Mouse (Mus musculus): ENCODE data around the gene Svep1.

The Svep1 gene

DNA sequence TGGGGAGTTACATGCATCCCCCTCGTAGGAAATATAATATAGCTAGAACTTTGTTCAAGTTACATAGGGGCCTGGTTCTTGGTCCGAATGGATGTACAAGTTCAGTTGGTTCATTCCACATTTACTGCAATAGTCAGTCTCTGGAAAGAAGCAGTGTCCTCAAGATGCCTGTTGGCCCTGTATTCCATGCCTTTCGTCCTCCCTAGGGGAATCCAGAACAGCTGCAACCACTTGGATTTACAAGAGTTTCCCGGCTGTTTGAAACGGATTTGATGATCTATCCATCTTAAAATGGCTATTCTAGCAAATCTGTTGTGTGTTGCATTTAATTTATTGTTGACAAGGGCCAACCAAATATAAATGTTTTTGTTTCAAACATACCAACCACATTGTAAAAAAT, 36.2 kb downstream of the Svep1 start:
- no peak for DNase-seq (ENCODE audit: low spot score in 2 of 2)

GRCm38 (mm10) chr4:58169918-58170317, 36.7 kb downstream of the Svep1 start:
- no peak for DNase-seq (ENCODE audit: low spot score in 2 of 2)

GRCm38 (mm10) chr4:58168366-58168765, 38.3 kb downstream of the Svep1 start:
- no peak for DNase-seq (ENCODE audit: low spot score in 2 of 2)

GRCm38 (mm10) chr4:58165711-58166110, 40.9 kb downstream of the Svep1 start:
- DNase-seq (ENCODE audit: low spot score in 2 of 2), result no peak

DNA sequence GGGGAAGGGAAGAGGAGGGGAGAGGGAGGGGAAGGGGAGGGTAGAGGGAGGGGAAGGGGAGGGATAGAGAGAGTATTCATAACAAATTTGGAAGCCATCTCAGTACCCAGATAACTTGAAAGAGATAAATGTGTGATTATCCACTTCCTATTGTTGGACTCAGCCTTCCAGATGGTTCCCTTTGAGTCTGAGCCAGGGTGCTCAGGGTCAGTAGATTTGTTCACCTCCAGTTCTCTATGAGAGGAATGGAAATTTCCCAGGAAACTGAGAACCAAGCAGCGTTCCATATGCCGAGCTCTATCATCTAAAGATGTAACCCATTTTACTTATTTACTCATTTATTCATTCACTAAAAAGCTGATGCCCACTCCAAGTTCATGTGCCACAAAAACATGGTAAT, 44.8 kb downstream of the Svep1 start:
- DNase-seq (ENCODE audit: low spot score in 2 of 2), result no peak

DNA sequence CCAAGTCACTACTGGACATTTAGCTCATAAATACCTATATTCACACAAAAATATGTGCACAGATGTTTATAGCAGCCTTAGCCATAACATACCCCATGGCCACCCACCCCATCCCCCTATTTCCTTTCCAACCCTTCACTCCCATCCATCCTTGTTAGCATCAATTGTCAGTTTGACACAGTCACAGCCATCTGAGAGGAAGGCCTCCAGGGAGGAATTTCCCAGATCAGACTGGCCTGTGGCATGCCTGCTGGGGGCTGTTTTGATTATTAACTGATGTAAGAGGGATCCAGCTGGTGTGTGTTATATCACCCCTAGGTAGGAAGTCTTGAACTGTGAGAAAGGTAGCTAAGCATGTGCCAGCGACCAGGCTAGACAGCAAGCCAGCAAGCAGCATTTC, 47.1 kb downstream of the Svep1 start:
- DNase-seq (ENCODE audit: low spot score in 2 of 2), result no peak

GRCm38 (mm10) chr4:58150301-58150700, 56.4 kb downstream of the Svep1 start:
- no peak for DNase-seq (ENCODE audit: low spot score in 2 of 2)

- no peak for DNase-seq (ENCODE audit: low spot score in 2 of 2)
These were observed 57.5 kb downstream of the Svep1 start for GRCm38 (mm10) chr4:58149186-58149585.

DNA sequence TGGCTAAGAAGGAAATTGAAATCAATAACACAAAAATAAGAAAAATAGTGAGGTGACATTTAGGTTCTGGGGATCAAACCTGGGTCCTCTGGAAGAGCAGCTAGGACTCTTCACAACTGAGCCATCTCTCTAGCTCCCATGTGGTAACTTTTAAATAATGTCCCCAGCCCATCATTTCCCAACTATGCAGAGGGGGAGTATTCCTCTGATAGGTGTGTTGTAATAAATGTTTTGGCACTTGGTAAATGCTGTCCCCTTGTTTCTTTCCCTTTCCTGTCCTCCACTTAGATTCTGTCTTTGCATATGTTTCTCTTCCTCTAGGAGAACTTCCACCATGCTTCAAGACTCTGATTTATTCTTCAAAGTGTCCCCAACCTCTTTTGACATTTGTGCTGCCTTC, 58.1 kb downstream of the Svep1 start:
- DNase-seq (ENCODE audit: low spot score in 2 of 2), result no peak

GRCm38 (mm10) chr4:58146676-58147075, 60.0 kb downstream of the Svep1 start:
- no peak for DNase-seq (ENCODE audit: low spot score in 2 of 2)

DNA sequence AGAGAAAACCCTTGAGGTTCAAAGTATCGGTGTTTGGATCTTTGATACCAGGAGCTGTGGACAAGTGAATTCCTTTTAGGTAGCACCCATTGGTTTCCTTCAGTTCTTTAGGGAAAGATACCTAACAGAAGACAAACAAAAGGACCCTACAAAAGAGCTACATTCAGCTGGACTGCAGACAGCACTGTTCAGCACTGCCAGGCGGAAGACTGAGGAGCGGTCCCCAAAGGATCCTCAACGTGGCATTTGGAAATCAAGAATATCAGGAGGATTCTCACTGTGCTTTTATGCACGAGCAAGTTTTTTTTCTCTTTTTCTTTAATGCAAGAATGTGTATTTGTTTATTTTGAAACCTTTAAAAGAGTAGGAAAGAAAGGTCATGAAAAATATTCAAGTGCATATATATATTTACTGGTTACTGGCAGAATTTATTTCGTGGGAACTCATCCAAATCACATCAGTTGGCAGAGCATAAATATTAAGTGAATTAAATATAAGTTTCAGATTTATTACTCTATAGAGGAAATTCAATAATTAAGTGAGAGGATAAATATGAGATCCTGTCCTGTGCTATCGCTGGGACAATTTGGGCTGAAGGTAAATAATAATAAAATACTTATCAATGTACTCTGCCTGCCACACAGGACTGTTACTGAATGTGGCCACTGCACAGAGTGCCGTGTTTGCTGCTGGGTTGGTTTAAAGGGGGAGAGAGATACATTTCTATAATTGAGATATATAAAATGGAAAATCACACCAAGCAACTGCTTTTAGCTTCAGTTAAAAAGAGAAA, 66.7 kb downstream of the Svep1 start:
- DNase-seq (ENCODE audit: low spot score in 2 of 2), result no peak

DNA sequence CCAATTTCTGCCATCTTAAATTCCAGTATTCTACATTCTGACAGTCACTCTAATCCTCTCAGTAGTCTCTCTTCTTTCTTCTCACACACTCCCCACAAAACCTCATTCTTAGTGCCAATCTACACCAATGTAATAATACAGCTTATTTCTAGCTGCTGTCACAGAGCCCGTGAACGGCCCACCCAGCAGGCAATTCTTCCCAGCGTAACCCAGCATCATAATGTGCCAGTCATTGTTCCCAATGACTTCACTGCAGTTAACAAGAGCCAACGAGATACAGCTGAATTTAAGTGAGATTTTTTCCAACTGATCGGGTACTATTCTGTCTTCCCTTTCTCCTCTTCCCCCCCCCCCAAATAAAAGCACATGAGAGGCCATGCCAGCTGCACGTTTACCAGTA, 67.4 kb downstream of the Svep1 start:
- no peak for DNase-seq (ENCODE audit: low spot score in 2 of 2)

GRCm38 (mm10) chr4:58133610-58134309, 72.9 kb downstream of the Svep1 start:
- DNase-seq (ENCODE audit: low spot score in 2 of 2), result no peak

DNA sequence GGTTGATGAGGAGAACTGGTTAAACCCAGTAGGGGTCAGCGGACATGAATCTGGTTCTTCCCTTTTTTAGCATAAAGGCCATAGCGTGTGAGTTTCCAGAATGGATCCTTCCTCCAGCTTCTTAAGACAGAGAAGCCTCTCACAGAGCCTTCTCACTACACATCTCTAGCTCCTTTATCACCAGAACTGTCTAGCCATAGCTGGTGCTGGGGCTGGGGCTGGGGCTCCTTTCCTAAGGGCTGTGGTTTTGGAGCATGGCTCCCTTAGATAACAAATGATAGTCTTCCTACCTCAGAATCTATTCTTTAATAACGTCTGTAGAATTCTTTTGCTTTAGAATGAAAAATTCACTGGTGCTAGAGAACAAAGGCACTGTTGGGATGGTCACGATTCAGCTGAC, 76.8 kb downstream of the Svep1 start:
- DNase-seq (ENCODE audit: low spot score in 2 of 2), result no peak

- no peak for DNase-seq (ENCODE audit: low spot score in 2 of 2)
These were observed 79.6 kb downstream of the Svep1 start for GRCm38 (mm10) chr4:58127024-58127423.

DNA sequence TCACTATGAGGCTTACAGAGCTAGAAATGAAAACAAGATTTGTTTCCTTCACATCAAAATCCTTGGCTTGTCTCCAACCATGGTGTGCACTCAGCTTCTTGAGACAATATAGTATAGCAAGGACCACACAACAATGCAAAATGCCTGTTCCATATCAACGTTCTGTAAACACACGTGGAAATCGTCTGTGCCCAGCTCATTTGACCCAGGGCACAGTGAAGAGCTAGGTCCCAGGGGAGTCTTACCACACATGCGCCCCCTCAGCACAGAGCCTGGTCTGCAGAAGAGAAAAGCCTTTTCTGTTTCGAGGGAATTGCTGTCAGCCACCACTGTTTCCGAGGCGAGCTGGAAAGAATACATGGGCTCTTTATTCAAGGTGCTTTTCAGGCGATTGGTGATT, 91.2 kb downstream of the Svep1 start:
- DNase-seq (ENCODE audit: low spot score in 2 of 2), result no peak

GRCm38 (mm10) chr4:58111008-58111407, 95.7 kb downstream of the Svep1 start:
- no peak for DNase-seq (ENCODE audit: low spot score in 2 of 2)

DNA sequence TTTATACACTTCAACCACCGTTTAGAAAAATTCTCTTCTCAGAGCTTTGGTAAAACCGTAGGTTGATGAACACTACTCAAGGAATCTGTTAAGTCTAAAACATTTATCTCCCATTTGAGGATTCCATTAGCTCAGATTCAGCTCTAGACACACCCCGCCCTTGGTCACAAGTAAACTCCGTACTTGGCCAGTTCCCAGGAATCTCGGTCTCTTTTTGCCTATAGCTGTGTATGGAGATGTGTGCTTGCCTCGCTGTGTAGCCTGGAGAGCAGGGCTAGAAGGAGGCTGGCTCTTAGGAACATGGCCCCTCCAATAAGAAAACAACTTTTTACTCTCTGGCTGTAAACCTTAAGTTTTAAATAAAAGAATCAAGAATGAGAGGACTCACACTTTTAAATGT, 96.9 kb downstream of the Svep1 start:
- DNase-seq (ENCODE audit: low spot score in 2 of 2), result no peak

DNA sequence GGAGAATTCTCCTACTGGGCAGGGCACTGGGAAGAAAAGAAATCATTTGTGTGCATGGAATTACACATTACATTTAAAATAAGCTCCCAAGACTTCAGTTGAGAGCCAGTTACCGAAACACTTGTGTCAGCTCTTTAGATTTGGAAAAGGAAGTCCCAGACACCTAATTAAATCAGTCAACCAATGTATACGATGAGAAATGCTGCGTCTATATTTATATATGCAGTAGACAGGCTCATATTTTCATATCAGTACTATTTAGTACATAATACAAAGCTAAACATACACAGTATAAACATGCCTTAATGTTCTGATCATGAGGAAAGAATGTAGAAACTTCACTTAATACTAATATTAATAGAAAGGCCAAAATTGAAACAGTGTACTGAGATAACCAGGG, 98.3 kb downstream of the Svep1 start:
- DNase-seq (ENCODE audit: low spot score in 2 of 2), result no peak

GRCm38 (mm10) chr4:58097732-58098131, 108.9 kb downstream of the Svep1 start:
- DNase-seq (ENCODE audit: low spot score in 2 of 2), result no peak

GRCm38 (mm10) chr4:58086738-58087137, 119.9 kb downstream of the Svep1 start:
- no peak for DNase-seq (ENCODE audit: low spot score in 2 of 2)

DNA sequence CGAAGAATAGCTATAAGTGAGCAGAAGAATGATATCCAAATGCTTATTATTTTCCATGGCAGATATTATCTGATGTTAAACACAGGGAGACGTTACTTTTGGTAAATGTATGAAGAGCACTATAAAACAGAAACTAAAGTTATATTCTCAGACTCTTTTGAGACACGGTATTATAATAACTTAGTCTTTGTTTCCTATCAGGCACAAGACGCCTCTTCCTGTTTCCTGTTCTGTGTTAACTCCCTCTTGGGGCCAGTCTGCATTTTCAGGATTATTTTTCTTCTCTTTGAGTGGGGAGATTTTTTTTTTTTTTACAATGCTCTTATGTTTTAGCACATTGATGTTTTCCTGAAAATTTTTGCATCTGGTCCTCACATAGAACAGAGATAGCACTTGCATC, 120.5 kb downstream of the Svep1 start:
- DNase-seq (ENCODE audit: low spot score in 2 of 2), result no peak

DNA sequence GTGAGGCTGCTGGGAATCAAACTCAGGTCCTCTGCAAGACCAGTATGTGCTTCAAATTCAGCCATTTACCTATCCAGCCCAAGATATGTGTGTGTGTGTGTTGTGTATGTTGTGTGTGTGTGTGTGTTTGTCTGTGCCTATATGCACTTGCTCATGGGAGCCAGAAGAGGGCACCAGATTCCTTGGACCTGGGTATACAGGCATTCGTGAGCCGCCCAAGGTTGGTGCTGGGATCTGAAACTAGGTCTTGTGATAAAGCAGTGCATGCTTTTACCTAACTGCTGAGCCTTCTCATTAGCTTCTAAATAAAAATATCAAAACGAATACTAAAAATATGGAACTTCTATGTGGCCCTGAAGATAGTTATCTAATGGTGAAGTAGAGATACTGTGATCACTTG, 121.3 kb downstream of the Svep1 start:
- DNase-seq (ENCODE audit: low spot score in 2 of 2), result no peak

Measured in right cerebral cortex, postnatal 10 days (tissue).